Mouse (Mus musculus) adrenal gland, adult 8-10 months (tissue): Measurements from ENCODE around the gene Zfp386. TPM values are rescaled to one million over a fixed set of nuclear protein-coding genes. Genes with fewer than 3 reads are reported as not detected.
"Not testable (repeated sequence)": the region's sequence is repeated elsewhere in the genome, so short reads cannot be mapped to it uniquely, and the experiment has no call there.

Source experiments
- DNase-seq: peaks from one replicate; pipeline ENCODE4 v3.0.0; 2022
- total RNA-seq, 4 experiments: library from RNA; stranded (reverse); gene quantifications; 2 replicates each; pipeline ENCODE4 v1.2.4; 2022

Gene Zfp386
- 10 to 100 TPM; 26.0 to 47.7 (median 35.6) TPM for total RNA-seq

GRCm38 (mm10) chr12:116047440-116048377, at the start of gene Zfp386:
TSS of gene Zfp386 (plus strand) at chr12:116047724.
- DNase-seq = peak; percentile 98

GRCm38 (mm10) chr12:115999784-116000183, 47.7 kb upstream of the Zfp386 start:
- DNase-seq = not testable (repeated sequence)

GRCm38 (mm10) chr12:116002946-116003345, 44.6 kb upstream of the Zfp386 start:
- DNase-seq = not testable (repeated sequence)

- no peak for DNase-seq
These were observed 36.7 kb upstream of the Zfp386 start for GRCm38 (mm10) chr12:116010812-116011211.

GRCm38 (mm10) chr12:116028095-116028494, 19.4 kb upstream of the Zfp386 start:
- no peak for DNase-seq

GRCm38 (mm10) chr12:116035346-116035745, 12.2 kb upstream of the Zfp386 start:
- no peak for DNase-seq

DNA sequence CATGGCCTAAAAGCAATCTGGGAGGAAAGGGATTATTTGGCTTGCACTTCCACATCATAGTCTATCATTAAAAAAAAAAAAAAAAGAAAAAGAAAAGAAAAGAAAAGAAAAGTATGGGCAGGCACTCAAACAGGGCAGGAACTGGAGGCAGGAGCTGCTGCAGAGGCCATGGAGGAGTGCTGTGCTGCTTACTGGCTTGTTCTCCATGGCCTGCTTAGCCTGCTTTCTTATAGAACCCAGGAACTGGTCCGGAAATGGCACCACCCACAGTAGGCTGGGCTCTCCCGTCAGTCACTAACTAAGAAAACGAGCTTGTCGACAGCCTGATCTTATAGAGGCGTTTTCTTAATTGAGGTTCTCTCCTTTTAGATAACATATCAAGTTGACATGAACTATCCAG, 2.7 kb upstream of the Zfp386 start:
- DNase-seq = no peak

DNA sequence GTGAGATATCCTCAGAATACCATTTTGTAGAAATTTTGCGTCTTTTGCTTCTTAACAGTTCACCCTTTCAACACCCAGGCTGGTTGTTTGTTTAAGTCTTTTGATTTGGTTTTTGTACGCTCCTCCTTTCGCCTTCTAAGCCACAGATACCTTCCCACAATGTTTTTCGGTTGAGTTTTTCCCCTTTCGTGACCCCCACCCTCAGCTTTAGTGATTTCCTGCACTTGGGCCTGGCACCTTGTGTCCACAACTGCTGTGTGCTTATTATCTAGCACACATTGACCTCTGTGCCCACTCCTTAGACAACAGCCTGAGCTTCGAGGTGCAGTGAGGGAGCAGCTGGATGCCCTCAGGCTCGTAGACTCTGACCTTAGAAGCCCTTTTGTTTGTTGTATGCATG, 1.2 kb downstream of the Zfp386 start:
- no peak for DNase-seq

GRCm38 (mm10) chr12:116049236-116049635, 1.7 kb downstream of the Zfp386 start:
- DNase-seq = no peak

DNA sequence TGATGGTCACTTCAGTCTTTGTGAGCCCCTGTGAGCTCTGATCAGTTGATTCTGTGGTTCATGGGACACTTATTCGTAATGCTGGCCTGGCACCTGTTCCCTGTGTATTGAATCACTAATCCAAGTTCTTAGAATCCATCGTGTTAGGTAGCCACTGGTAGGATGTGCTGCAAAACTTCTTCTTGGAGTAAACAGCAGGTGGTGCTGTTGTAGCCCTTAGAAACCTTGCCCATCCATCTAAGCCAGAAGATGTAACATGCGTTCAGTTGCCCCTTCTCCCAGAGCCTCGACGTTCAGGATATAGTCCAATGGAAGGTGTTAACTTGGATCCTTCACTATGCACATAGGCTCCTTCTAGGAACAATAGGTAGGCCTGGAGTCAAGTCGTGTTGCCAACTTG, 2.2 kb downstream of the Zfp386 start:
- no peak for DNase-seq

DNA sequence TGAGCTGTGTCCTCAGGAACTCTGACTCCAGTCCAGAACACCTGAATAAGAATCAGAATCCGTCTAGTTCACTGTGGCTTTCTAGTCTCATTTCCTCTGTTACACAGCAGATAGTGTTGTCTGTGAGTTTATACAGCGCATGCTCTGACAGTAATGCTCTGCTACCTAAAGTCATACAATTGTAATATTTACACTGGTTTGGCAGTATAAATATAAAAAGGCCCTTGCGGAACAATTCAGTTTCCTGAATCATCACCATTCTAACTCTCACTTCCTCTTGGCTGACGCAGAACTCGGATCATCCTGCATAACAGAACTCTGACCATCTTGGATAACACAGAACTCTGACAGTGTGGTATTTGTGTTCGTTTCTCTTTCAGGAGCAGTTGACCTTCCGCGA, 6.8 kb downstream of the Zfp386 start:
- no peak for DNase-seq

GRCm38 (mm10) chr12:116056112-116056511, 8.6 kb downstream of the Zfp386 start:
- DNase-seq = no peak

DNA sequence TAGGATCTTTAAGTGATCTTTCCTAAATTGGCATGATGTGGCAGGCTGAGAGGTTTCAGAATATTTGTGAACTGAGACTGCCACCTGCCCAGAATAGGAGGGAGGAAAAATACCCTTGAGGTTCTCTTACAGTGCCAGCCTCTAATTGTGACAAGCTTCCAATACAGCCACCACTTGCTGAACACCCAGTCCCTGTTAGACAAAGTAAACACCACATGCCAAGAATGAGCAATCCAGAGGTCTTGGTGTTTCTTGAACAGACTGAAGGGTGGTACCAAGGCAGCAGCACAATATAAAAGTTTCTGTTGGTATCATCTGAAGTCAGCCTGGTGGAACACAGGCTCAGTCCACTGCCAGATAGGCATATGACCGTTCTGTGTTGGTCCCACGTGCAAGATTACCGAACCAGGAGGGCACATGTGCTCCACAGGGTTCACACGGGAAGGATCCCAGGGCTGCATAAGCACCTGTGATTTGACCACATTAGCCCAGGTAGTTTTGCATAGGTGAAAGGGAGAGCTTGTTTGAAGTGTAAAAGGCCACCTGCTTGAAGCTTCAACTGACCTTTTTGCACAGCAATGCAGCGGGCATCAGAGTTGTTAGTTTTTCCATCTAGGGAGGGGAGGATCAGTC, 14.2 kb downstream of the Zfp386 start:
- no peak for DNase-seq

- no peak for DNase-seq
These were observed 14.7 kb downstream of the Zfp386 start for GRCm38 (mm10) chr12:116062194-116062583.

- no peak for DNase-seq
These were observed 15.5 kb downstream of the Zfp386 start for GRCm38 (mm10) chr12:116063020-116063419.

GRCm38 (mm10) chr12:116071023-116071422, 23.5 kb downstream of the Zfp386 start:
- no peak for DNase-seq

DNA sequence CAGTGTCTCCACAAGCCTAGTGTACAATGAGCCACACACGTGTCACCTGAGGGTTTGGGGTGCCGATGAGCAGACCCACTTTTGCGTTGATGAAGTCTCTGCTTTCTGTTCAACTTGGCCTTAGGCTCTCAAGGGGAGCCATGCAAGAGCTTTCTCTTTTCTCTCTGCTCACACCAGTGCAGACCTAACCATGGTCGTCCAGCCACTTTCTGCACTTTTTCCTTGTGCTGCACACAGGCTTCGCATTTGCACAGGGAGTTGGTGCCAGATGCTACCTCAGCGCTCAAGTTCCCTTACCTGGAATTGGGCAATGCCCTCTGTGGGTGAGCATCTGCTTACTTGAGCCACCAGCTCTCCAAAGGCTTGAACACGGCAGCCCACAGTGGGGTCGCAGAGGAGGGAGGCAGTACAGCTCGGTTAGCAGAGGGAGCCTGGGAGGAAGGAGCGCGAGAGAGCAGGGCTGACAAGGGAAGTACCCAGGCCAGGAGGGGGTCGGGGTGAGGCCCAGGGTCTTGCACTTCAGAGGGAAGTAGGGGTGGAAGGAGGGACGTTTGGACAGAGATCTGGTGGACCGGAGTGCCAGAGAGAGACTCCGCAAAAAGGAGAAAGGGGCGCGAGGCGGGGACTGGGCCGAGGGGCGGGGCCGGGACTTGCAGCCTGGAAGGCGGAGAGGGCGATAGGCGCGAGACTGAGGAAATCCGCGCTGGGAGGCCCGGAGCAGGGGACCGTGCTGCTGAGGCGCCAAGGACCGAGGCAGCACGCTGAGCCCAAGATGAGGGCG, 29.7 kb downstream of the Zfp386 start, which contains the start of gene Vipr2:
Gene Vipr2 (plus strand): TSS at position 653 of the 781 bp plus-strand sequence.
- peak; percentile 11 for DNase-seq

DNA sequence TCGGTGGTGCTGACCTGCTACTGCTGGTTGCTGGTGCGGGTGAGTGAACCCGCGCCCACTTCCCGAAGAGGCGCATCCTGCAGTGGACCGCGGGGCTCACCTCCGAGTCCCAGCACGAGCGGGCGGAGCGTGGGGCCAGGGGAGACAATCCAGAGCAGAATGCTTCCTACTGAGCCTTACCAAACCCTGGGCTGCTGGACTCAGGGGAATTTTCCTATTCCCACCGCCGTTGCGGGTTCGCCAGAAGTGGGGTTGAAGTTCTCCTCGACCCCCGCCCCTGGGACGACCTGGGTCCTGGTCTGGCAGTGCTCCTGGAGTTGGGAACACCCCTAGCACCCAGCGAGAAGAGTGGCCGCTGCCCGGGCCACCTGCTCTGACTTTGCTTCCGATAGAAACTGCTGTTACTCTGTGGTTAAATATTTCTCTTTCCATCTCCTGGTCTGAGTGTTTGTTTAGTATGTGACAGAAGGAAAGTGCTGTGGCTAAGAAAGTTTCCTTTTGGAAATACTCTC, 30.4 kb downstream of the Zfp386 start:
- no peak for DNase-seq

GRCm38 (mm10) chr12:116083125-116083524, 35.6 kb downstream of the Zfp386 start:
- no peak for DNase-seq

DNA sequence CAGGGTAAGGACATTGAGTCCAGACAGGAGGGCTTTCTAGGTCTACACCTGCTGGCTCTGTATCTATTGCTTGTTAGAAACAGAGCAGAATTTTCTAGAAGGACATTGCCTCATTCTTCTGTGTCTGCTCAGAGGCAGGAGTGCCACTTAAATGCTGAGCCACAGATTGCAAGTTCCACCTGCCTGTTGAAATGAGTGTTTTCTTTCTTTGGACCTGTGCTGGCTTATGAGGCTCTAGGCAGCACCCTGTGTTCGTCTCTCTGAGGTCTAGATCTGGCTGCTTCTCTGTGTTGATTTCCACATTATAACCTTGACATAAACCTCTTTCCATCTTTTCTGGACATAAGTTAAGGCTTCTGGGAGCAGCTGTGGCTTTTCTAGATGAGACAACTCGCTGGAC, 36.8 kb downstream of the Zfp386 start:
- DNase-seq = no peak

DNA sequence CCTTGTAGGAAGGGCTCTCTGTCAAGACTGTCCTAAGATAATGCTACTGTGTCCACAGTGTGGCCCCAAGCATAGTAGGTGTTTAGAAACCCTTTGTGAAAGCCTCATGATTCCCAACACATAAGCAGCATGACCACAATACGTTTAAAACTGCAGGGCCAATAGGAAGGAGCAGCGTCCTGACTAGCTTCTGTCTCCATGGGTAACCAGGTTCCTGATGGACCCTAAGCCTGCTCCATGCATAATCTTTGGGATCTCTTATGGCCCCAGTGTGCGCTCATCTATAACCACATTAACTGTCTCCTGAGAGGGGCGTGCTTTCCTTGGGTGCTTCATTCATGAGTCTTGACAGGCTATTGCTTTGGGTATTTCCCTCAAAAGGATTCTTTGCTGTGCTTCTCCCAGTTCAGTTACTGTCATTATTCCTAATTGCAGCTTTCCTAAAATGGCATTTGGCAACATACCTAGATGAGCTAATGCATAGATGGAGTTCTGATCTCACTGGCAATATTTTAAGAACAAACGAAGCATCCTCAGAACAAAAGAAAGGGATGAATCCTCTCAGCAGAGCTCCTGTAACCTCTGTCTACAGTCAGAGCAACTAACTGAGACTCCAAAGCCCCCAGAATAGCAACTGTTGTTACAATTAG, 39.6 kb downstream of the Zfp386 start:
- no peak for DNase-seq

DNA sequence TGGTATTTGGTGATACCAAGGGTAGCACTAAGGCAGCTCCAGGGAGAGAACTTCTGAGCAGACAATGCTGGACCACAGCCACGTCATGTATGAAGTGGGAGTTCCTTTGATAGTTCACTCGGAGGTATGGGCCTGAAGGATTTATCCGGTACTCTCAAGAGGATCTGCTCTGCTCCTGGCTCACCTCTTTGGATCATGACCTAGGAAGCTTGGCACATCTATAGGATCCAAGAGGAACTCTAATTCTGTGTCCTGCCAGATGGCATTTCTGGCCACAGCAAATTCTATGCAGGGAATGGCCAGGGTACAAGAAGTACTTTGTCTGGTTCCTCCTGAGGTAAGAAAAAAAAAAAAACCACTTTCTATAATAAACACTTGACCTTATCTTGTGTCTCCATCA, 42.3 kb downstream of the Zfp386 start:
- no peak for DNase-seq
